Mouse (Mus musculus) testis, adult 2 months (tissue): ENCODE measurements around the gene Ska2.

Source experiments
- CTCF ChIP-seq: fragments of 200-500 bp; IDR thresholded peaks from 2 replicates; pipeline ENCODE4 v1.5.1; 2012; ENCODE audit warnings: low read depth, mild to moderate bottlenecking, inconsistent platforms, low read length, moderate library complexity; ENCODE audit not compliant: control insufficient read depth, insufficient read depth, insufficient replicate concordance
- POLR2A ChIP-seq: fragments of 200-500 bp; IDR thresholded peaks from 2 replicates; pipeline ENCODE4 v1.6.1; 2012; ENCODE audit warnings: low read depth, mild to moderate bottlenecking, inconsistent platforms, low read length, moderate library complexity; ENCODE audit not compliant: control insufficient read depth

DNA sequence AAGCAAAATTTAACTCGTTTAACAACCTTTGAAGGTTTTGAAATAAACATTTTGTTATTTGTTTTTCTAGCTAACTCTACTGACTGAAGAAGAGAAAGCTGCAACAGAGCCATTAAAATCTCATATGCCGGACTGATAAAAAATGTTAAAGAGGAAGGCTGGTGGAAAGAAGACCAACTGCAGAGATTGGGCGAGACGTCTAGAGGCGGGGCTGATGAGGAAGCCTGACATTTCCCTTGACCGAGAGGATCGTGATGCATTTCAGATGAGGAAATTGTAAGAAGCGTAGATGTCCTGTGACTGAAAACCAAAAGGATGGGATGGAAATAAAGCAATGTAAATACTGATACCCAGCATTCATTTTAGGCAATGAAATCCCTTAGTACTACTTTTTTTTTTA, 12.8 kb downstream of the Ska2 start:
- TF ChIP-seq POLR2A (no peak), CTCF (no peak)
